Mouse (Mus musculus): ENCODE data around the gene Plagl2.
A peak's percentile ranks its signal among the peaks of the same experiment; 100 is the strongest.
"Not testable (repeated sequence)": the region's sequence is repeated elsewhere in the genome, so short reads cannot be mapped to it uniquely, and the experiment has no call there.

Plagl2 gene

GRCm38 (mm10) chr2:153241250-153242014 lies at the start of gene Plagl2, which contains the start of gene Pofut1:
Gene Plagl2, minus strand, starts transcription at chr2:153241426.
Gene Pofut1, plus strand, starts transcription at chr2:153241533.
- peak; percentile 92 for DNase-seq (ENCODE audit: low spot score)

- DNase-seq (ENCODE audit: low spot score), result no peak
Measured at GRCm38 (mm10) chr2:153287835-153288234, 46.6 kb upstream of the Plagl2 start.

- DNase-seq (ENCODE audit: low spot score), result no peak
Measured at GRCm38 (mm10) chr2:153286524-153286923, 45.3 kb upstream of the Plagl2 start.

- DNase-seq (ENCODE audit: low spot score), result no peak
Measured at GRCm38 (mm10) chr2:153283919-153284318, 42.7 kb upstream of the Plagl2 start.

- DNase-seq (ENCODE audit: low spot score), result no peak
Measured at GRCm38 (mm10) chr2:153278357-153278756, 37.1 kb upstream of the Plagl2 start.

DNA sequence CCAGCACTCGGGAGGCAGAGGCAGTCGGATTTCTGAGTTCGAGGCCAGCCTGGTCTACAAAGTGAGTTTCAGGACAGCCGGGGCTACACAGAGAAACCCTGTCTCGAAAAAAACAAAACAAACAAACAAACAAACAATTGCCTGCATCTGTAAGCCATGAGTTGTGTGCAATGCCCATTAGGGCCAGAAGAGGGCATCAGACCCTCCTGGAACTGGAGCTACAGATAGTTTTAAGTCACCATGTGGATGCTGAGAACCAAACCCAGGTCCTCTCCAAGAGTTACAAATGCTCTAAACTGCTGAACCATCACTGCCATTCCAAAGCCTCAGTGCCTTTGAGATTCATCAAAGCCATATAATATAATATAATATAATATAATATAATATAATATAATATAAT lies 35.6 kb upstream of the Plagl2 start:
- not testable (repeated sequence) for DNase-seq (ENCODE audit: low spot score)

- DNase-seq (ENCODE audit: low spot score), result no peak
Measured at GRCm38 (mm10) chr2:153276440-153276839, 35.2 kb upstream of the Plagl2 start.

DNA sequence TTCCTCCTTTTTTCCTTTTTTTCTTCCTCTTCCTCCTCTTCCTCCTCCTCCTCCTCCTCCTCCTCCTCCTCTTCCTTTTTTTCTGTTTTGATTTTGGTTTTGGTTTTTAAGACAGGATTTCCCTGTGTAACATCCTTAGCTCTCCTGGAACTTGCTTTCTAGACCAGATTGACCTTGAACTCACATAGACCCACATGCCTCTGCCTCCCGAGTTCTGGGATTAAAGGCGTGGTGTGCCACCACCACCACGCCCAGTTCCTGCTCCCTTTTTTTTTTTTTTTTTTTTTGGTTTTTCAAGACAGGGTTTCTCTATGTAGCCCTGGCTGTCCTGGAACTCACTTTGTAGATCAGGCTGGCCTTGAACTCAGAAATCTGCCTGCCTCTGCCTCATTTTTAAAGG lies 34.4 kb upstream of the Plagl2 start:
- not testable (repeated sequence) for DNase-seq (ENCODE audit: low spot score)

DNA sequence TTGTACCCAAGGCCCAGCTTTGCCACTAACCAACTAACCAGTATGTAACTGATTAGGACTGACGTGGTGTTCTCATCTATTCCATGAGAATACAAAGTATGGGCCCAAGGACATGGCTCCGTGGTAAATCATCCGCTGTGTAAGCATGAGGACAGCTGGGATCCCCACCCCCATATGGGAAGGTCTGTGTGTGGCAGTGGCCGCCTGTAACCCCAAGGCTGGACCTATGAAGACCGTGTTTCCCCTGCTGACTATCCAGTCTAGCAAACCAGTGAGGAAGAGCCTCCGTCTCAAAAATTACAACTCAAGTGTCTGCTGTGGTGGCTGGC lies 33.7 kb upstream of the Plagl2 start:
- DNase-seq (ENCODE audit: low spot score), result no peak

DNA sequence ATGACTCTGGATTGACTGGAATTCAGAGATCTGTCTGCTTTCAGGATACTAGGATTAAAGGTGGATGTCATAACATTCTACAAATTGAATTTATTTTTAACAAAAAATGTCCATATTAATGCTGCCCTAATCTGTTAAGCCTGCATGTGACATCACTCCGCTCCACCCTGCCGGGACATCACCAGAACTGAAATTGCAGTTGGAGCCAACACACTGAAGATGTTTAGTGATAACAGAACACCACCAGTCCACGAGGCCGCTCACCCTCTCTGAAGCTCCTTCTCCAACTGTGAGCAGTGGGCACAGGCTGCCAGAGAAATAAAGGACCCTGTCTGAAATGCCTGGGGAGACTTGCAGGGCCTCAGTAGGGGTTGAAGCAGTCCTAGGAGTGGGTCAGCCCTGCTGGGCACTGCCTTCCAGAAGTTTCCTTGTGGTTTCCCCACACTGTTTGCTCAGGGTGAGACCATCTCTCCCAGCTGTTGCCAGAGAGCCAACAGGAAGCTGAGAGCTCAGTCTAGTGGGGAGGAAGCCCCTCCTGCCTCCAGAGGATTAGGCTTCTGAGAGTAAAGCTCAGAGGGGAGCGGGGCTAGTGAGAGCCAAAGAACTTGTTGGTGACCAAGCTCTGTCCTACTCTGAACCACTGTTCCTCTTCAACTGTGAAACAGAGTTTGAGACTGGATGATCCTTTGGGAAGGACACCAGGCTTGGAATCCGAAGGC lies 33.1 kb upstream of the Plagl2 start:
- not testable (repeated sequence) for DNase-seq (ENCODE audit: low spot score)

DNA sequence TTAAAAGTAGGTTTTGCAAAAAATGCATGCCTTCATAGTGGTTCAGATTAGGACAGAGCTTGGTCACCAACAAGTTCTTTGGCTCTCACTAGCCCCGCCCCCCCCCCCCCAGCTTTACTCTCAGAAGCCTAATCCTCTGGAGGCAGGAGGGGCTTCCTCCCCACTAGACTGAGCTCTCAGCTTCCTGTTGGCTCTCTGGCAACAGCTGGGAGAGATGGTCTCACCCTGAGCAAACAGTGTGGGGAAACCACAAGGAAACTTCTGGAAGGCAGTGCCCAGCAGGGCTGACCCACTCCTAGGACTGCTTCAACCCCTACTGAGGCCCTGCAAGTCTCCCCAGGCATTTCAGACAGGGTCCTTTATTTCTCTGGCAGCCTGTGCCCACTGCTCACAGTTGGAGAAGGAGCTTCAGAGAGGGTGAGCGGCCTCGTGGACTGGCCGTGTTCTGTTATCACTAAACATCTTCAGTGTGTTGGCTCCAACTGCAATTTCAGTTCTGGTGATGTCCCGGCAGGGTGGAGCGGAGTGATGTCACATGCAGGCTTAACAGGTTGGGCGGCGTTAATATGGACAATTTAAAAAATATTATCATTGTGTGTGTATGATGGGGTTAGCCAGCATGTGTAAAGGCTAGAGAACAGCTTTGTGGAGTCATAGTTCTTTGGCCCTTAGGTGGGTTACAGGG lies 29.1 kb upstream of the Plagl2 start:
- DNase-seq (ENCODE audit: low spot score), result not testable (repeated sequence)

DNA sequence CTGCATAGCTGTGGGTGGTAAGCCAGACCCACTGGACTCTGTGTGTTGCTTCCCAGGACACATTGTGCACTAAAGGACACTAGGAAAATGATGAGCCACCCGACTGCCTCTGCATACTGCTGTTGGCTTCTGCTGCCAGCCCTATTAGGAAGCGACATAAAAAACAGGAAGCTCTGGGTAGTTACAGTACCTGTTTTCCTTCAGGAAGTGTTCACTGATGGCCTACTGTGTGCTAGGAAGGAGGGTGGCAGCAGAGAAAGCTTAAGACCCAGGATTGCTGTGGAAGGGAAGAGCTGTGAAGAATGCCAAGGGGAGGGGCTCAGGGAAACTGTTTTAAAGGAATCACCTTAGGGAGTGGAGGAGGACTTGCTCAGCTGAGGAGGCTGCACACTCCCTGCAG lies 26.1 kb upstream of the Plagl2 start:
- no peak for DNase-seq (ENCODE audit: low spot score)

- DNase-seq (ENCODE audit: low spot score), result no peak
Measured at GRCm38 (mm10) chr2:153263053-153263452, 21.8 kb upstream of the Plagl2 start.

GRCm38 (mm10) chr2:153259864-153260674 lies 18.8 kb upstream of the Plagl2 start:
- DNase-seq (ENCODE audit: low spot score), result no peak

- DNase-seq (ENCODE audit: low spot score), result no peak
Measured at GRCm38 (mm10) chr2:153259030-153259863, 18.0 kb upstream of the Plagl2 start.

DNA sequence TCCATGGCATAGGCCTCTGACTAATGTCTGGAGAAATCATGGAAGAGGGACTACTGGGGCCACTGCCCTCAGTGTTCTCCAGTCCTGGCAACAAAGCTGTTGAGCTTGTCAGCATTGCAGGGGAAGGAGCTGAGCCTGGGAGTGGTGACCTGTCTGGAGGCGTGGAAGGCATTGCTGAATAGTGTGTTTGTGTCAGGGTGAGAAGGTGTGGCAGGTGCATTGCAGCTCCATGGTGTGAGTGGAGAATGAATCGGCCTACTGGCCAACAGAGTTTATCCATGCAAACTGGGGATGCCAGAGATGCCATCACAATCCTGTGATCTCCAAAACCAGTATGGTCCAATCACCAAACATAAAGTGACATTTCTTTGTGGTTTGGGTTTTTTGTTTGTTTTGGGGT lies 15.4 kb upstream of the Plagl2 start:
- no peak for DNase-seq (ENCODE audit: low spot score)

DNA sequence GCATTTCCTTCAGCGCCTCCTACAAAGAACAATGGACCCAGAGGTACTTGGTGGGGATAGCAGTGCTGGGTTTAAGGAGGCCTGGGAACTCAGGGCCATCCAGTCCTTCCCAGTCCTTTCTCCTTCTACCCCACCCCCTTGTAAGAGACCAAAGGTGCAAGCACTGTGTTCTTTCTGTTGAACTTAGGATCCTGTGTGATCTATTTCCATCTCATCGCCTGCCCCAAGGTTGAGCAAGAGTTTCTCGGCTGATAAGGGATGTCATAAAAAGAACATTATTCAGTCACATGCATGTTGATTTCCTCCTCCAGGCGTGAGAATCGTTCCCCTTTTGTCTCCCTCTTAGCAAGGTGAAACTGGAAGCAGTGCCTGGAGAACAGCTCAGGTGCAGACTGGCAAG lies 8.5 kb upstream of the Plagl2 start:
- DNase-seq (ENCODE audit: low spot score), result no peak

- DNase-seq (ENCODE audit: low spot score), result no peak
Measured at GRCm38 (mm10) chr2:153242156-153242555, 930 bp upstream of the Plagl2 start.

GRCm38 (mm10) chr2:153240701-153241235 lies 458 bp downstream of the Plagl2 start:
- DNase-seq (ENCODE audit: low spot score), result peak; percentile 64

DNA sequence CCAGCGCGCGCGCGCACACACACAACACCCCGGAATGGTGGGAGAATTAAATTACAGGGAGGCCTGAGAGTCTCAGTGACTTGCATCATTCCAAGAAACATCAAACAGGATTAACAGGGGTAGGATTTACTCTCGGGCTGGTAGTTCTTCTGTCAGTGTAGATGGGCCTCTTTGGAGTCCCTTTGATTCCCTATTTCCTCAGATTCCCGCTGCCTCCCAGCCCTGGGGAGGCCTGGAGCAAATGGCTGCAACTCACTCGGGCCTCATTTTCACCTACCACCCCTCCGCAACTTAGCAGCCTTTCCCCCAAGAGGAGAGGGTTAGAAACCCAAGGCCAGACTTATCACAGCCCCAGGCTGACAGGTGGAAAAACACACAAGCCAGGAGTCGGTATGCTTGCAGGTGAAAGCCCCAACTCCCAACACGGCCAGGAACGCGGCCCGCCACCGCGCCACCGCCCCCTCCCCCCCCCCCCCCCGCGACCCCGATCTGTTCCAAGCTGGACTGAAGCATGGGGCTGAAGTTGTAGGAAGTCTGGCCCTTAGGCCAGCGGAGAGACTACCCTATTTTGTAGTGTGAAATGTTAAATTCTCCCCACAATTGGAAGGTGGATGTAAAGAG lies 1.3 kb downstream of the Plagl2 start:
- no peak for DNase-seq (ENCODE audit: low spot score)
